Mouse (Mus musculus): Measurements from ENCODE around the gene Tmem131l. TPM values are rescaled to one million over a fixed set of nuclear protein-coding genes. Genes with fewer than 3 reads are reported as not detected.
A peak's percentile ranks its signal among the peaks of the same experiment; 100 is the strongest.

The Tmem131l gene
- total and polyA plus RNA-seq, 2 experiments from 2014 or later = 37.5 to 65.0 TPM

DNA sequence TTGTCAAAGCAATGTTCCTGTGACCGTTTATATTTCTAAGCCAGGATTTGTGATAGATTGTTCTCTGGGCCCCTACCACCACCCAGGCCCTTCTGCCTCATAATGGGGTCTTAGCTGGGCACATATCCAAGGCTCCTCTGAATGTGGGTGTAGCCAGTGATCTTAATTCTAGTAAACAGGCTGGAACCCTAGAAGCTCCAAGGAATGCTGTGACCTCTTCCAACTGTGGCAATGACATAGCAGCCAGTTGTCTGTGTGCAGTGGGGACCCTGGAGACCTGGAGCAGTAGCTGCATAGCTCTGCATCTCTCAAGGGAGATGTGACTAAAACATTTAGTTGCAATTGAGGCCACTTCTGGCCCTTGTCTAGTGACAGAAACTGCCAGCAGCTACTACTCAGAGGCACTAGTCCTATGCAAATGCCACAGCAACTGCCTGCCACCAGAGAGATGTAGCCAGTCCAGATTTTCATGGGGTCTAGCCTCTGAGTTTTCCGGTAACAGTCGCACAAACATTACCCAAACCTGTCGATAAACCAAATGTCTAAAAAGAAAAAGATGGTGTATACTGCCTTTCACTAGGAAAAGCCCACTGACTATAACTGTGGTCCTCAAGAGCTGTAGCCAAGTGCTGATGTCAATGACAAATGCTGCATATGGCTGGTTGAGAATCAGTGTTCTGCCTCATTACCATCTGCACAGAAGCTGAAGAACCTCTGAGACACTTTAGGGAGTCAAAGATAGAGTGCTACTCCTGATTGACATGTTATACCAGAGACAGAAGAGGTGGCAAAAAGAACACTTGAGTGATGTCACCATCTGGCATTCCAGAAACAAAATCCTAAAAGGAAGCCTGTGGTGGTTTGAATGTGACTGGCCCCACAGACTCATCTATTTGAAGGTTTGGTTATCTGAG is 61.2 kb downstream of the Tmem131l start:
- H3K4me1 ChIP-seq (ENCODE audit: insufficient read depth) = peaks cover 47% of the 10 kb centered on the region
- WGBS = 39% methylated on average over 4 of the region's 4 CpGs
- H3K4me2 ChIP-seq (ENCODE audit: low read depth) = no peak overlapping the region; the same call in 1 of the 2 replicates
- no peak overlapping the region for H3K9ac ChIP-seq
- no peak for TF ChIP-seq CTCF (IDR thresholded peaks at IDR 0.05; ENCODE audit: low read depth)
- H3K27ac ChIP-seq (ENCODE audit: low read depth, low read length) = peak overlapping the region; percentile 93
- H3K36me3 ChIP-seq (ENCODE audit: insufficient read depth) = 0 out of 2 replicates have a peak, but pooled peaks cover 2% of the 10 kb centered on the region
- H3K27me3 ChIP-seq (ENCODE audit: insufficient read depth, low read length) = no peaks in the 10 kb centered on the region
- no peak overlapping the region for H3K4me3 ChIP-seq (ENCODE audit: low read depth, low read length)
- H3K9me3 ChIP-seq (ENCODE audit: low read length) = no peaks in the 10 kb centered on the region
- ATAC-seq (peak; percentile 28), DNase-seq (peak; percentile 41)

DNA sequence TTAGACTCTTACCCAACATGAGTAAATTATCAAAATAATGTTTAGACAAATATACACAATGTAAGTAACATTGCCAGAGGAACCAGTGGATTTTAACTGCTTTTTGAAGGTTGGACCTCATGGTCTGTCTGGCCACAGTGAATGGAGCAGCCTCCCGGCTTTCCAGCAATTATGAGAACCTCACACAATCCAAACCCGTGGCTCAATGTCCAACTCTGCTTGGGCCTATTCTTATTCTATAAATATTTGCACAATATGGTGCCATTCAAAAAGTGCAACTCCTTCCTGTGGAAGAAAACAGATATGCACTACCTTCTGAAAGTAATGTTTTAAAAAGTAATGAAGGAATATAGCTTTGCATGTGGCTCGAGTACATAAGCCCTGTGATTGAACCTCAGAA is 62.2 kb downstream of the Tmem131l start:
- TF ChIP-seq CTCF (IDR thresholded peaks at IDR 0.05; ENCODE audit: low read depth) = no peak
- 33% methylated on average over 3 of the region's 3 CpGs for WGBS
- peaks cover 45% of the 10 kb centered on the region for H3K4me1 ChIP-seq (ENCODE audit: insufficient read depth)
- no peak overlapping the region for H3K4me2 ChIP-seq (ENCODE audit: low read depth)
- 0 out of 2 replicates have a peak, but pooled peaks cover 2% of the 10 kb centered on the region for H3K36me3 ChIP-seq (ENCODE audit: insufficient read depth)
- no peak for DNase-seq
- no peak overlapping the region for H3K9ac ChIP-seq
- no peak for ATAC-seq
- peak overlapping the region; percentile 93 for H3K27ac ChIP-seq (ENCODE audit: low read depth, low read length)
- H3K4me3 ChIP-seq (ENCODE audit: low read depth, low read length) = no peak overlapping the region
- H3K27me3 ChIP-seq (ENCODE audit: insufficient read depth, low read length) = no peaks in the 10 kb centered on the region
- no peaks in the 10 kb centered on the region for H3K9me3 ChIP-seq (ENCODE audit: low read length)

DNA sequence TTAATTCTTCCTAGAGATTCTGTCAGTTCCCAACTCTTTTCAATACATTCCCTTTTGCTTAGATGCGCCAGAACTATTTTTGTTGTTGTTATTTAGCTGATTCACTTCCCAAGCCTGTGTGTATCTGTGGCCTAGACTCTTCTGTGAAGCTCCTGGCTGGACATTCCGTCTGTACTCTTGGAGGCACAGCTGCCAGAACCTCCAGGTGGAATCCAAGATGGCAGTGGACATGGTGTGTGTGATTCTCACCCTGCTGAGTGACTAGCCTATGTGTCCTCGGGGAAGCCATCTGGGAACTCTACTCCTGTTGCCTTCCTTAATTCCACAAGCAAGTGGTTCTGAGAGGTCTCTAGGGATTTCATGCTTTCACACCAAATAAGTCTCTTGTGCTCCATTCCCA is 63.8 kb downstream of the Tmem131l start:
- TF ChIP-seq CTCF (IDR thresholded peaks at IDR 0.05; ENCODE audit: low read depth) = no peak
- DNase-seq = no peak
- 0 out of 2 replicates have a peak, but pooled peaks cover 2% of the 10 kb centered on the region for H3K36me3 ChIP-seq (ENCODE audit: insufficient read depth)
- H3K27me3 ChIP-seq (ENCODE audit: insufficient read depth, low read length) = no peaks in the 10 kb centered on the region
- H3K9ac ChIP-seq = no peak overlapping the region
- no peak for ATAC-seq
- no peak overlapping the region for H3K4me3 ChIP-seq (ENCODE audit: low read depth, low read length)
- no peak overlapping the region for H3K27ac ChIP-seq (ENCODE audit: low read depth, low read length)
- no peak overlapping the region for H3K4me2 ChIP-seq (ENCODE audit: low read depth)
- H3K4me1 ChIP-seq (ENCODE audit: insufficient read depth) = peaks cover 34% of the 10 kb centered on the region
- H3K9me3 ChIP-seq (ENCODE audit: low read length) = no peaks in the 10 kb centered on the region
- WGBS = 64% methylated on average over 3 of the region's 3 CpGs

DNA sequence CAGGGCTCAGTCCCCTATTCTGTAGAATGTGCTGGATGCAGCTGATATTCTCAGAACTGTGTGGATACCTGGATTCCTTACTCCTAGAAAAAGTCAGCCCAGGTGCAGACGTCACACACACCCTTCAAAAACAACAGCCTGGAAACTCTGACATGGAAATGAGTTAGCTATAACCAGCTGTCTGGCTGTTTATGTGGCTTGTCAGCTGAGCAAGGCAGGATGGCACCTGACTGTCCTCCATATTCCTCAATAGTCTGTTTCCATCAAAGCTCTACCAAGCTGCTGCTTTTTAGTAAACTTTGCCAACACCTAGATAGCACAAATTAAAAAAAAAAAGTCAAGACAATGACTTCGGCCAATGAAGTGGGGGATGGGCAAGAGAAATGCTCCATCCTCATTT is 66.6 kb downstream of the Tmem131l start:
- Histone ChIP-seq H3K4me3 (ENCODE audit: low read depth, low read length) (no peak overlapping the region), H3K4me1 (ENCODE audit: insufficient read depth) (peaks cover 8% of the 10 kb centered on the region), H3K27me3 (ENCODE audit: insufficient read depth, low read length) (no peaks in the 10 kb centered on the region), H3K36me3 (ENCODE audit: insufficient read depth) (peaks cover 2% of the 10 kb centered on the region; the same call in 1 of the 2 replicates), H3K27ac (ENCODE audit: low read depth, low read length) (no peak overlapping the region), H3K4me2 (ENCODE audit: low read depth) (no peak overlapping the region), H3K9me3 (ENCODE audit: low read length) (no peaks in the 10 kb centered on the region), H3K9ac (no peak overlapping the region)
- no peak for ATAC-seq
- WGBS = 61% methylated on average over 2 of the region's 2 CpGs
- no peak for DNase-seq
- TF ChIP-seq CTCF (IDR thresholded peaks at IDR 0.05; ENCODE audit: low read depth) = no peak

DNA sequence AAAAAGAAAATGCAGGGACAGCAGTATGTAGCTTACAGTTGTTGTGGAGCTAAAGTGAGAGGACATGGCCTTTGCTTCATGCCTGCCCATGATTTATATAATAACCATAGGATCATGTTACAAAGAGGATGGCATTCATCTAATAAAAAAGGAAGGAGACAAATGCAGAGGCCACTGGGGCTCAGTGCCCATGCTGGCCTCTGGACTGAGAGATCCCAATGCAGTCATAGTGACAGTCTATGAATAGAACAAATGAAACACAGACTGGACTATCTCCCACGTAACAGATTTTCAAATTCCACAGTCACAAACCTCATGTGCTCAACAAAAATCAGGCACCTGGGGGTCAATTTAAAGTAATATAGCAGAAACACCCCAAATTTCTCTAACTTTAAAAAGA is 69.3 kb downstream of the Tmem131l start:
- Histone ChIP-seq H3K4me2 (ENCODE audit: low read depth) (no peak overlapping the region), H3K9me3 (ENCODE audit: low read length) (no peaks in the 10 kb centered on the region), H3K27me3 (ENCODE audit: insufficient read depth, low read length) (no peaks in the 10 kb centered on the region), H3K36me3 (ENCODE audit: insufficient read depth) (peaks cover 2% of the 10 kb centered on the region; the same call in 1 of the 2 replicates), H3K27ac (ENCODE audit: low read depth, low read length) (no peak overlapping the region), H3K9ac (no peak overlapping the region), H3K4me1 (ENCODE audit: insufficient read depth) (no peaks in the 10 kb centered on the region), H3K4me3 (ENCODE audit: low read depth, low read length) (no peak overlapping the region)
- no peak for TF ChIP-seq CTCF (IDR thresholded peaks at IDR 0.05; ENCODE audit: low read depth)
- ATAC-seq (no peak), DNase-seq (no peak)
- 38% methylated on average over 1 of the region's 1 CpGs for WGBS

DNA sequence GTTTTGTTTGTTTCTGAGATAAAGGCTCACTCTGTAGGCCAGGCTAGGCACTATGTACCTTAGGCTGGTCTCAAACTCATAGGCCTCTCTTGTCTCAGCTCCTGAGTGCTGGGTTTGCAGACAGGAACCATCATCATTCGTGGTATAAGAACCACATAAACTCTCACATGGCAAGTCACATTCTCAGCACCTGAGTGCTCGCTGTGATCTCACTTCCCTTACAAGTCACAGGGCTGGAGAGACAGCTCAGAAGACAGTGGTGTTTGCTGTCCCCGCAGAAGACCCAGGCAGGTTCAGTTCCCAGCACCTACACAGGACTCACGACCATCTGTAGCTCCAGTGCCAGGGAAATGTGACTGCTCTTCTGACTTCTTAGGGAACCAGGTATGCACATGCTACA is 70.9 kb downstream of the Tmem131l start:
- no peak for TF ChIP-seq CTCF (IDR thresholded peaks at IDR 0.05; ENCODE audit: low read depth)
- H3K27me3 ChIP-seq (ENCODE audit: insufficient read depth, low read length) = no peaks in the 10 kb centered on the region
- H3K9me3 ChIP-seq (ENCODE audit: low read length) = no peaks in the 10 kb centered on the region
- no peak overlapping the region for H3K27ac ChIP-seq (ENCODE audit: low read depth, low read length)
- no peak overlapping the region for H3K9ac ChIP-seq
- no peak for DNase-seq
- ATAC-seq = no peak
- H3K36me3 ChIP-seq (ENCODE audit: insufficient read depth) = no peaks in the 10 kb centered on the region; the same call in 1 of the 2 replicates
- 92% methylated on average over 4 of the region's 4 CpGs for WGBS
- no peaks in the 10 kb centered on the region; the same call in 1 of the 2 replicates for H3K4me1 ChIP-seq (ENCODE audit: insufficient read depth)
- H3K4me3 ChIP-seq (ENCODE audit: low read depth, low read length) = no peak overlapping the region
- no peak overlapping the region for H3K4me2 ChIP-seq (ENCODE audit: low read depth)

DNA sequence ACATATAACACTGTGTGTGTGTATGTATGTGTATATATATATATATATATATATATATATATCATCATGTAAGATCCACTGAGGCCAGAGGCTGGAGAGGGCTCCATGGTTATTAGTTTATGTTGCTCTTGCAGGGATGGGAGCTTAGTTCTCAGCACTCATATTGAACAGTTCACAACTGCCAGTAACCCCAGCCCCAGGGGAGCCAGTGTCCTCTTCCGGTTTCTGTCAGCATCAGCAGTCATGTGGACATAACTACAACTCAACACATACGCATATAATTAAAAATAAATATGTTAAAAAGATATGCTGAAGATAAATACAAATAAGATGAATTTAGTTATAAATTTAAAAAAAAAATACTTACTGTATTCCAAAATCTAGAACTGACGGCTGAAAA is 72.2 kb downstream of the Tmem131l start:
- H3K27ac ChIP-seq (ENCODE audit: low read depth, low read length) = no peak overlapping the region
- H3K36me3 ChIP-seq (ENCODE audit: insufficient read depth) = no peaks in the 10 kb centered on the region; the same call in 1 of the 2 replicates
- no peaks in the 10 kb centered on the region; the same call in 1 of the 2 replicates for H3K4me1 ChIP-seq (ENCODE audit: insufficient read depth)
- DNase-seq (no peak), ATAC-seq (no peak)
- 76% methylated on average over 3 of the region's 3 CpGs for WGBS
- no peaks in the 10 kb centered on the region for H3K9me3 ChIP-seq (ENCODE audit: low read length)
- no peak overlapping the region for H3K4me3 ChIP-seq (ENCODE audit: low read depth, low read length)
- H3K9ac ChIP-seq = no peak overlapping the region
- no peaks in the 10 kb centered on the region for H3K27me3 ChIP-seq (ENCODE audit: insufficient read depth, low read length)
- no peak for TF ChIP-seq CTCF (IDR thresholded peaks at IDR 0.05; ENCODE audit: low read depth)
- no peak overlapping the region for H3K4me2 ChIP-seq (ENCODE audit: low read depth)
